Mouse (Mus musculus) heart, postnatal 0 days (tissue): ENCODE results near the gene Trap1a. TPM values are rescaled to one million over a fixed set of nuclear protein-coding genes. Genes with fewer than 3 reads are reported as not detected.

Experiments used
- ATAC-seq: fragments of 200-750 bp; cut with Nextera tagmentation; 2 replicates; pipeline ENCODE4 v1.8.0; 2017; ENCODE audit warnings: low read depth, moderate number of reproducible peaks, moderate library complexity; ENCODE audit not compliant: insufficient read depth
- DNase-seq: peaks from one replicate; pipeline ENCODE4 v3.0.0-alpha.2; 2016; ENCODE audit warnings: low spot score
- H3K27ac ChIP-seq: fragments of 300-500 bp; sonication (generic); 2 replicates; pipeline ENCODE4 v1.5.1; 2014; ENCODE audit warnings: low read depth, mild to moderate bottlenecking
- H3K27me3 ChIP-seq: fragments of 300-500 bp; sonication (generic); 2 replicates; pipeline ENCODE4 v1.6.1; 2014; ENCODE audit warnings: low read length, mixed read lengths; ENCODE audit not compliant: control insufficient read depth, insufficient read depth
- H3K36me3 ChIP-seq: fragments of 300-500 bp; sonication (generic); replicated peaks from 2 replicates; pipeline ENCODE4 v1.6.1; 2014; ENCODE audit warnings: low read length, mixed read lengths; ENCODE audit not compliant: control insufficient read depth, insufficient read depth
- H3K4me1 ChIP-seq: fragments of 300-500 bp; sonication (generic); 2 replicates; pipeline ENCODE4 v1.6.1; 2014; ENCODE audit warnings: antibody characterized with exemption; ENCODE audit not compliant: control insufficient read depth, insufficient read depth
- H3K4me2 ChIP-seq: fragments of 300-500 bp; sonication (generic); 2 replicates; pipeline ENCODE4 v1.6.1; 2014; ENCODE audit warnings: low read depth, mild to moderate bottlenecking, low read length, moderate library complexity
- H3K4me3 ChIP-seq: fragments of 300-500 bp; sonication (generic); 2 replicates; pipeline ENCODE4 v1.5.1; 2014; ENCODE audit warnings: low read depth, low read length
- H3K9ac ChIP-seq: fragments of 300-500 bp; sonication (generic); replicated peaks from 2 replicates; pipeline ENCODE4 v1.6.1; 2014; ENCODE audit warnings: low read depth, low read length, mixed read lengths
- H3K9me3 ChIP-seq: fragments of 300-500 bp; sonication (generic); replicated peaks from 2 replicates; pipeline ENCODE4 v1.6.1; 2016; ENCODE audit warnings: low read length; ENCODE audit not compliant: control insufficient read depth
- CTCF ChIP-seq: IDR thresholded peaks from 2 replicates; pipeline ENCODE4 v1.5.1; 2016; ENCODE audit warnings: antibody characterized with exemption, control low read depth, low read depth
- EP300 ChIP-seq: IDR thresholded peaks from 2 replicates; pipeline ENCODE4 v1.6.1; 2016; ENCODE audit warnings: antibody characterized with exemption, low read depth
- WGBS: fragments of 180-500 bp; shearing (Covaris S2); extraction: QIAGEN DNeasy Blood & Tissue Kit; methylation state at CpG from one replicate; pipeline ENCODE4 v1.1.7; 2014; 5-methylcytosine and 5-hydroxymethylcytosine counted together
- polyA plus RNA-seq: library from polyadenylated mRNA; unstranded; fragments of >200 nt; fragmentation: Nextera tagmentation; extraction: Ambion mirVana; gene quantifications from 2 replicates; pipeline ENCODE4 v1.2.1, GENCODE M21; 2015
- total RNA-seq: library from RNA; depleted of rRNA; stranded (reverse); fragments of >200 nt; gene quantifications from 2 replicates; pipeline ENCODE4 v1.2.3, GENCODE M21; 2014; ENCODE audit warnings: low replicate concordance; rRNA removed

Gene Trap1a
- total and polyA plus RNA-seq, 2 experiments from 2014 or later = not detected

DNA sequence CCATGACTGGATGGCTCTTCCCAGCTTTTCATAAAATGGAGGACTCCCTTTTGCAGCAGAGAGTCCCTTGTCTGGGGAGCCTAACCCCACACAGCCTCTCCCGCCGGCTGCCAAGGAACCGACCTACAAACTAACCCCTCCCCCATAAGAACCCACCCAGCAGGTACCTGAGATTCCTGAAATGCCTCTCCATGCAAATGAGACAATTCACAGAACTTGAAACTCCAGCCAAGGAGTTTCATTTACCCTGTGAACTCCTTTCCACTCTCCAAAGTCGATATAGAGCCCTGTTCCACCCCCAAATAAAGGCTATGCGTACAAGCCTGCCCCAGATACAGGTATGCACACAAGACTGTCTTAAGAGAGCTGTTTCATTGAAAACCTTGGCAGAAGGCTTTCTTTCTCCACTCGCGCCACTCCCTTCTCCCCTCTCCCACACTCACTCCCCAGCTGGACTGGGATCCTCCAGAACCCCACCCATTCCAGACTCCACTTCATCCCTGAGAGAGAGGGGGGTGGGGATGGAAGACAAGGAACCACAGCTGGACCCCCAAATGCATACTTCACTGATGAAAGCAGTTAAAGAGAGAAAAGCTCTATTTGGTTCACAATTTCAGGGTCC, 24.3 kb downstream of the Trap1a start:
- Histone ChIP-seq H3K4me1 (no peaks in the 10 kb centered on the region), H3K4me3 (no peak overlapping the region), H3K4me2 (no peak overlapping the region), H3K27ac (no peak overlapping the region), H3K9me3 (no peaks in the 10 kb centered on the region), H3K27me3 (no peaks in the 10 kb centered on the region), H3K9ac (no peak overlapping the region), H3K36me3 (no peaks in the 10 kb centered on the region)
- no peak for TF ChIP-seq CTCF
- TF ChIP-seq EP300 = no peak
- no peak for ATAC-seq
- no peak for DNase-seq
- WGBS = 48% methylated on average over 7 of the region's 7 CpGs

DNA sequence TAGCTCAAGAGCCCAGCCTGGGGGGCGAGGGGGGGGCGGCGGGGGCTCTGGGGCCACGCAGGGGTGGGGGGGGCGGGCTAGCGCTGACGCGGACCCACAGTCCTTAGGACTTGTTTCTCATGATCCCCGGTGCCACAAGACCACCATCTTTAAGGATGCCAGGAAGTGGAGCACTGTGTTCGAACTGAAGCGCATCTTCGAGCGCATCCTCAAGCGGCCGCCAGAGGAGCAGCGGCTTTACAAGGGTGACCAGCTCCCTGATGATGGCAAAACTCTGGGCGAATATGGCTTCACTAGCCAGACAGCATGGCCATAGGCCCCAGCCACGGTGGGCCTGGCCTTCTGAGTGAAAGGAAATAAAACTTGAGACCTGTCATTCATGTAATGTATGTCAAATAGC, 24.9 kb downstream of the Trap1a start:
- DNase-seq (no peak), ATAC-seq (no peak)
- H3K4me2 ChIP-seq = no peak overlapping the region
- H3K9ac ChIP-seq = no peak overlapping the region
- 56% methylated on average over 14 of the region's 18 CpGs for WGBS
- no peaks in the 10 kb centered on the region for H3K9me3 ChIP-seq
- no peaks in the 10 kb centered on the region for H3K4me1 ChIP-seq
- H3K27ac ChIP-seq = no peak overlapping the region
- no peak for TF ChIP-seq CTCF
- TF ChIP-seq EP300 = no peak
- H3K4me3 ChIP-seq = no peak overlapping the region
- H3K36me3 ChIP-seq = no peaks in the 10 kb centered on the region
- no peaks in the 10 kb centered on the region for H3K27me3 ChIP-seq

DNA sequence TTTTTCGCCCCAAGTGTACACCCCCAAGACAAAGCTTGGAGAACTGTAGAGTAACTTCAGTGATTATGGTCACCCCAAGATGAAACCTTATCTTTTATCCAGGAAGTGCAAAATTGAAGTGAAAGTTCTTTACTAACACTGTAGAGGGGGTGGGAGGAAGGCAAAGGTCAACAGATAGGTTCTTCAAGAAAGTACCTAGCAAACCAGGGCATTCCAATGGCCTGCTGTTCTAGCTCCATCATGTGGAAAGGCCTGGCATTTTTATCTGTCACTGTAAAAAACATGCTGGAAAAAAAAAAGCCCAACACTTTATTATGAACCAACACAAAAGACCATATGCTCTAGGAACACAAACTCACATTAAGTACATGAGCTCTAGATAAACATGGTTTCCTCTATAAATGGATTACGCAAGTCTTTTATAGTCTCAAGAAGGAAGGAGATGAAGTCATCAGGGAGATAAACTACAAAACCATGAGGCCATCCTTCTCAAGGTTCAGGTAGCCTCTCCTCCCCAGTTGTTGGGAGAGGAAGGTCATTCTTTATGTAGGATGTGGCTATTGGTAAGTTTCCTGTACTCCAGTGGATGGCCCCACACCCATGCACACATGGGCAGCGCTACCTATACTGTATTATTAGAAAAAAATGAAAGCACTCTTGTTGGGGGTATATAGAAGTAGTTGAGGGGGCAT, 33.5 kb downstream of the Trap1a start:
- ATAC-seq (no peak), DNase-seq (no peak)
- no peaks in the 10 kb centered on the region for H3K27me3 ChIP-seq
- no peaks in the 10 kb centered on the region for H3K9me3 ChIP-seq
- H3K9ac ChIP-seq = no peak overlapping the region
- WGBS = 73% methylated on average over 3 of the region's 3 CpGs
- no peak overlapping the region for H3K4me2 ChIP-seq
- no peak overlapping the region for H3K27ac ChIP-seq
- H3K4me3 ChIP-seq = no peak overlapping the region
- TF ChIP-seq CTCF (peak; percentile 33; the same call in 1 of the 2 replicates), EP300 (no peak)
- H3K36me3 ChIP-seq = no peaks in the 10 kb centered on the region
- no peaks in the 10 kb centered on the region for H3K4me1 ChIP-seq

DNA sequence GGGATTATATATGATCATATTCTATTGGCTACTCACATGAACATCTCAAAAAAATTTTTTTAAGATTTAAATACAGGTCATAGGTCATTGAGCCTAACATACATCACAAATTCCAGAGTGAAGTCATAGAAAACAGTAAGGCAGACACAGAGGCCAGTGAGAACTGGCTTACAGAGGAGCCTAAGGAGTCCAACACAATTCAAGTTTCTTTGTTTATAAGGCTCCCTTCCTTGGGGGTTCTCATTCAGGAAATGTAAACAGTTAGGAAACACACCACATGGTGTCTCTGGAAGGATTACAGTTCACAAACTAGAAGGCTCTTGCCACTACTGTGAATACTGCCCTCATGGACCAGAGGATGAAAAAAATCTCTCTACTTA, 34.0 kb downstream of the Trap1a start:
- ATAC-seq = no peak
- Histone ChIP-seq H3K9ac (no peak overlapping the region), H3K27ac (no peak overlapping the region), H3K4me3 (no peak overlapping the region), H3K27me3 (no peaks in the 10 kb centered on the region), H3K4me1 (no peaks in the 10 kb centered on the region), H3K4me2 (no peak overlapping the region), H3K9me3 (no peaks in the 10 kb centered on the region), H3K36me3 (no peaks in the 10 kb centered on the region)
- no peak for DNase-seq
- no peak for TF ChIP-seq EP300
- no peak for TF ChIP-seq CTCF

DNA sequence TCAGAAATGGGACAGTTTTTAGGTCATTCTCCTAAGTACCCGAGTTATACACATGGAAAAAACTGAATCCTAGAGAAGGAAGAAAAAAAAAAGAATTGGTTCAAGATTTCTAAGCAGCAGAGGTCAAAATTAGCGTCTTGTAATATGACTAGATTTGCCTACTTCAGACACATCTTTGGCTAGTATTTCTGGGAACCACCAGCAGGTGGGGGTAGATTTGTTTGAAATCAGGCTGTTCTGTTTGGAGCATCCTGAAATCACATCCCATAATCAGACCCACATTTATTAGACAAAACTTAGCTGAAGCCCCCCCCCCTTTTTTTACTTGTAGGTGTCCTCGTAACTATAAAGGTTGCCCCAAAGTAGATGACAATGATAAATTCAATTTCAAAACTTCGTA, 35.6 kb downstream of the Trap1a start:
- DNase-seq = no peak
- no peaks in the 10 kb centered on the region for H3K9me3 ChIP-seq
- H3K4me3 ChIP-seq = no peak overlapping the region
- no peak for ATAC-seq
- H3K9ac ChIP-seq = no peak overlapping the region
- H3K27me3 ChIP-seq = no peaks in the 10 kb centered on the region
- no peaks in the 10 kb centered on the region for H3K36me3 ChIP-seq
- H3K4me2 ChIP-seq = no peak overlapping the region
- WGBS = 48% methylated on average over 4 of the region's 4 CpGs
- H3K27ac ChIP-seq = no peak overlapping the region
- H3K4me1 ChIP-seq = no peaks in the 10 kb centered on the region
- TF ChIP-seq EP300 (no peak), CTCF (peak; percentile 28)

DNA sequence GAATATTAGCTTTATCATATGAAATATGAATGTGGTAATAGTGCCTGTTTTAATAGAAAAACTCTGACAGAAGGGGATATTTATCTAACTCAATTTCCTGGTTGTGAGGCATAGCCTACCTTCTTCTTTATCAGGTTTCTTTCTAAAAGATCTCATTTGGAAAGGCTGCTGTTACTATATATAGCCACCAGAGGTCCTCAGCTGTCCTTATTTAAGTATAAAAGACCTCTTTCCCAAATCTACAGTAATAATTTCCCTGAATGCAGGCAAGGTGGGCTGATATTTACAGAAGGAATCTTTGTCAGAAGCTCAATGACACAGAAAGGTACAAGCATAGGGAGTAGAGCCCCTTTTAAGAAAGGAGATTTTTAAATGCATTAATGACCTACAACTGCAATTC, 39.2 kb downstream of the Trap1a start:
- no peak overlapping the region for H3K4me2 ChIP-seq
- ATAC-seq (no peak), DNase-seq (peak; percentile 8)
- H3K9ac ChIP-seq = no peak overlapping the region
- TF ChIP-seq EP300 = no peak
- peak; percentile 38 for TF ChIP-seq CTCF
- H3K4me3 ChIP-seq = no peak overlapping the region
- no peaks in the 10 kb centered on the region for H3K4me1 ChIP-seq
- no peaks in the 10 kb centered on the region for H3K27me3 ChIP-seq
- no peak overlapping the region for H3K27ac ChIP-seq
- H3K36me3 ChIP-seq = no peaks in the 10 kb centered on the region
- no peaks in the 10 kb centered on the region for H3K9me3 ChIP-seq

Other genes with a start within 250 kb of the Trap1a start
- not detected in 2 replicates for gene Serpina7, start 248.4 kb upstream of the Trap1a start, total RNA-seq
- gene Serpina7, start 248.4 kb upstream of the Trap1a start, polyA plus RNA-seq = not detected in 2 replicates
- gene 4930513O06Rik, start 247.4 kb upstream of the Trap1a start, total RNA-seq = not detected in 2 replicates
- gene 4930513O06Rik, start 247.4 kb upstream of the Trap1a start, polyA plus RNA-seq = not detected in 2 replicates
- not detected in 2 replicates for gene 4933428M09Rik, start 154.5 kb upstream of the Trap1a start, total RNA-seq
- not detected in 2 replicates for gene 4933428M09Rik, start 154.5 kb upstream of the Trap1a start, polyA plus RNA-seq
- 8.4 and 12.2 TPM in 2 replicates for gene Mum1l1, start 123.6 kb upstream of the Trap1a start, total RNA-seq
- gene Mum1l1, start 123.6 kb upstream of the Trap1a start, polyA plus RNA-seq = 16.0 and 16.9 TPM in 2 replicates
- 0.12 TPM in 1 of 2 replicates, not detected in the other for gene D330045A20Rik, start 146.7 kb downstream of the Trap1a start, total RNA-seq
- 0.36 TPM in 2 replicates for gene D330045A20Rik, start 146.7 kb downstream of the Trap1a start, polyA plus RNA-seq
- gene Rnf128, start 229.6 kb downstream of the Trap1a start, total RNA-seq = 48.5 and 58.2 TPM in 2 replicates
- gene Rnf128, start 229.6 kb downstream of the Trap1a start, polyA plus RNA-seq = 53.9 and 56.7 TPM in 2 replicates